Mouse (Mus musculus): ENCODE measurements at regions not wholly inside any gene's neighbourhood (a gene's known extent, or its start where the extent isn't known, plus 50 kb on each side); places are given as distances from the start of the nearest gene placed in this dataset.

DNA sequence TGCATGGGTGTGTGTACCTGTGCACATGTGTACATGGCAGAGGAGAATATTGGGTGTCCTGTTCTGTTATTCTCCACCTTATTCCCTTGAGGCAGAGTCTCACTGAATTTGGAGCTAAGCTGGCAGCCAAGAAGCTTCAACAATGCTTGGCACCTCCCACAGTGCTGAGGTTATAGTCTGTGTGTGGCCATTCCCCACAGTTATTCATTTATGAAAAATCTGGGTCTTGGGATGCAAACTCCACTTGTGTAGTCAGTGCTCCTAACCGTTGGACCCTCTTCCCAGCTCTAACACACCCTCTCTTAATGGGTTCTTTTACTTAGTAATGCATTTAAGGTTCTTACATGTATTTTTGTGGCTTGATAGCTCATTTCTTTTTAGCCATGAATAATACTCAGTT lies 72.6 kb upstream of the Arhgap32 start:
- no peak overlapping the region for H3K4me3 ChIP-seq (ENCODE audit: low read length)
- ATAC-seq (ENCODE audit: low FRiP score, low TSS enrichment) = 0 out of 2 replicates have a peak, but pooled peaks have one; percentile 63
- no peak overlapping the region for H3K9ac ChIP-seq (replicated peaks; ENCODE audit: low read length)
- no peaks in the 10 kb centered on the region for H3K27me3 ChIP-seq (ENCODE audit: insufficient read depth, low read length)
- WGBS = 74% methylated on average over 1 of the region's 1 CpGs
- no peaks in the 10 kb centered on the region for H3K36me3 ChIP-seq (ENCODE audit: insufficient read depth, low read length)
- H3K4me2 ChIP-seq (replicated peaks; ENCODE audit: low read depth, low read length) = no peak overlapping the region
- no peaks in the 10 kb centered on the region for H3K9me3 ChIP-seq (ENCODE audit: low read length)
- H3K4me1 ChIP-seq (ENCODE audit: insufficient read depth, low read length) = peaks cover 5% of the 10 kb centered on the region; the same call in 1 of the 2 replicates
- no peak overlapping the region for H3K27ac ChIP-seq (ENCODE audit: low read length)

GRCm38 (mm10) chr9:32046791-32047190 lies 69.1 kb upstream of the Arhgap32 start:
- H3K36me3 ChIP-seq (ENCODE audit: insufficient read depth, low read length) = no peaks in the 10 kb centered on the region
- WGBS = 90% methylated on average over 3 of the region's 3 CpGs

GRCm38 (mm10) chr9:32048941-32049340 lies 67.0 kb upstream of the Arhgap32 start:
- no peaks in the 10 kb centered on the region for H3K36me3 ChIP-seq (ENCODE audit: insufficient read depth, low read length)
- H3K27ac ChIP-seq (ENCODE audit: low read length) = 0 out of 2 replicates have a peak overlapping the region, but pooled peaks have one; percentile 10
- H3K4me2 ChIP-seq (replicated peaks; ENCODE audit: low read depth, low read length) = no peak overlapping the region
- no peaks in the 10 kb centered on the region for H3K9me3 ChIP-seq (ENCODE audit: low read length)
- H3K27me3 ChIP-seq (ENCODE audit: insufficient read depth, low read length) = no peaks in the 10 kb centered on the region
- H3K4me1 ChIP-seq (ENCODE audit: insufficient read depth, low read length) = peaks cover 22% of the 10 kb centered on the region
- H3K9ac ChIP-seq (replicated peaks; ENCODE audit: low read length) = no peak overlapping the region
- WGBS = 56% methylated on average over 7 of the region's 7 CpGs
- ATAC-seq (ENCODE audit: low FRiP score, low TSS enrichment) = no peak
- H3K4me3 ChIP-seq (ENCODE audit: low read length) = no peak overlapping the region

More at GRCm38 (mm10) chr9:32046791-32047190, 69.1 kb upstream of the Arhgap32 start:
- Histone ChIP-seq H3K27me3 (ENCODE audit: insufficient read depth, low read length) (no peaks in the 10 kb centered on the region), H3K9ac (replicated peaks; ENCODE audit: low read length) (no peak overlapping the region), H3K4me2 (replicated peaks; ENCODE audit: low read depth, low read length) (no peak overlapping the region), H3K9me3 (ENCODE audit: low read length) (no peaks in the 10 kb centered on the region), H3K4me3 (ENCODE audit: low read length) (no peak overlapping the region), H3K27ac (ENCODE audit: low read length) (no peak overlapping the region), H3K4me1 (ENCODE audit: insufficient read depth, low read length) (peaks cover 17% of the 10 kb centered on the region)
- ATAC-seq (ENCODE audit: low FRiP score, low TSS enrichment) = no peak

- Histone ChIP-seq H3K36me3 (ENCODE audit: insufficient read depth, low read length) (no peaks in the 10 kb centered on the region), H3K9ac (replicated peaks; ENCODE audit: low read length) (no peak overlapping the region), H3K4me2 (replicated peaks; ENCODE audit: low read depth, low read length) (no peak overlapping the region), H3K4me3 (ENCODE audit: low read length) (no peak overlapping the region), H3K4me1 (ENCODE audit: insufficient read depth, low read length) (peaks cover 23% of the 10 kb centered on the region), H3K9me3 (ENCODE audit: low read length) (no peaks in the 10 kb centered on the region), H3K27ac (ENCODE audit: low read length) (no peak overlapping the region), H3K27me3 (ENCODE audit: insufficient read depth, low read length) (no peaks in the 10 kb centered on the region)
- WGBS = 78% methylated on average over 6 of the region's 6 CpGs
- no peak for ATAC-seq (ENCODE audit: low FRiP score, low TSS enrichment)
Measured at GRCm38 (mm10) chr9:32049546-32049945, 66.4 kb upstream of the Arhgap32 start.

DNA sequence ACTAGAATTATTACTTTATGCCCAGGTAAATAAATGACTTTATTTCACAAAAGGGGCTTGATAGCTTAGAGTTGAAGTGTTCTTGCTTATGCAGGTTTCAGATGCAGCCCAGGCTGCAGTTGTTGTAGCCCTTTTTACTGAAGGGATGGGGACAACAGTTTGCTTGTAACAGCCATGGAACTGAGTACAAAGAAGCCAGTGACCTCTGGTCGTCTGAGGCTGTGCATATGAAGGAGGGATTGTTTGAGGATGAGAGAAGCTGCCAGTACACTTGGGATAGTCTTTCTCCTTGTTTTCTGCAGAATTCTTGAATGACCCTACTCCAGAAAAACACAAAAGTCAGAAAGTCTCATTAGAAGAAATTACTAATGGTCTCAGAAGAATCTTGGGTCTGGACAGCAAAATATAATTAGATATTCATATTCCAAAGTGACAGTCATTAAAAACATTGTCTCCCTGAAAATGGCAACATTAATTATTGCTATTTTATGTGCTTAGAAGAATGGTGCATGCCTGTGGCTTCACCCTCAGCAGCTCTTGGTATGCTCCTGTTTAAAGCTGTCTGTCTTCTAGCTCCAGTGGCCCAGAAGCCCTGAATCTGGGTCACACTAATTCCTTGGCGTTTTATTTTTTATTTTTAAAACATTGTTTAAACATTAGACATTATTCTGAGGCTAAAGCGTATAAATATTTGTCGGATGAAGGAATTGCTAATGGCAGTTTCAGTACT lies 61.9 kb upstream of the Arhgap32 start:
- 57% methylated on average over 4 of the region's 4 CpGs for WGBS
- no peaks in the 10 kb centered on the region for H3K27me3 ChIP-seq (ENCODE audit: insufficient read depth, low read length)
- no peak for ATAC-seq (ENCODE audit: low FRiP score, low TSS enrichment)

GRCm38 (mm10) chr9:32057427-32058115 lies 58.4 kb upstream of the Arhgap32 start:
- Histone ChIP-seq H3K4me2 (replicated peaks; ENCODE audit: low read depth, low read length) (no peak overlapping the region), H3K4me3 (ENCODE audit: low read length) (no peak overlapping the region), H3K9me3 (ENCODE audit: low read length) (0 out of 2 replicates have a peak, but pooled peaks cover 2% of the 10 kb centered on the region), H3K27ac (ENCODE audit: low read length) (no peak overlapping the region), H3K27me3 (ENCODE audit: insufficient read depth, low read length) (no peaks in the 10 kb centered on the region), H3K4me1 (ENCODE audit: insufficient read depth, low read length) (0 out of 2 replicates have a peak, but pooled peaks cover 7% of the 10 kb centered on the region), H3K9ac (replicated peaks; ENCODE audit: low read length) (no peak overlapping the region), H3K36me3 (ENCODE audit: insufficient read depth, low read length) (no peaks in the 10 kb centered on the region)
- no peak for ATAC-seq (ENCODE audit: low FRiP score, low TSS enrichment)
- 83% methylated on average over 4 of the region's 4 CpGs for WGBS

More for the DNA sequence above, 61.9 kb upstream of the Arhgap32 start:
- H3K4me2 ChIP-seq (replicated peaks; ENCODE audit: low read depth, low read length) = no peak overlapping the region
- 0 out of 2 replicates have a peak, but pooled peaks cover 2% of the 10 kb centered on the region for H3K9me3 ChIP-seq (ENCODE audit: low read length)
- H3K27ac ChIP-seq (ENCODE audit: low read length) = 0 out of 2 replicates have a peak overlapping the region, but pooled peaks have one; percentile 5
- H3K9ac ChIP-seq (replicated peaks; ENCODE audit: low read length) = no peak overlapping the region
- peaks cover 17% of the 10 kb centered on the region for H3K4me1 ChIP-seq (ENCODE audit: insufficient read depth, low read length)
- H3K36me3 ChIP-seq (ENCODE audit: insufficient read depth, low read length) = no peaks in the 10 kb centered on the region
- no peak overlapping the region for H3K4me3 ChIP-seq (ENCODE audit: low read length)

DNA sequence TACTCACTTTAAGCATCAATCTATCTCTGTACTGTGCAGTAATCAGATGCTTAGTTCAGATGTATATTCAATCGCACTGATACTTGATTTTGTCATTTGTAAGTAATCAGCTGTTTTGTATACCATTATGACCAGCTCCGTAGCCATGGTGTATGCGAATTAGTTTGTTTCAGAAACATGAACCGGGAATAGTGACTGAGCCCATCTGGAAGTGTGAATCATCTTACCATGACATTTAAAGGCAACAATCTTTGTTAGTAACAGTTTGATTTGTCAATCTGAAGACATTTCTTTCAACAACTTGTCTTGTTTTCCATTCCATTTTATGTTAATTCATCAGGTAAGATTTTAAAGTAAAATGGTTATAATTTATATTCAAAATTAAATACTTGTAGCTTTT lies 53.2 kb upstream of the Arhgap32 start:
- 82% methylated on average over 4 of the region's 4 CpGs for WGBS
- H3K36me3 ChIP-seq (ENCODE audit: insufficient read depth, low read length) = no peaks in the 10 kb centered on the region
- H3K9ac ChIP-seq (replicated peaks; ENCODE audit: low read length) = no peak overlapping the region
- ATAC-seq (ENCODE audit: low FRiP score, low TSS enrichment) = no peak
- no peaks in the 10 kb centered on the region for H3K9me3 ChIP-seq (ENCODE audit: low read length)
- no peaks in the 10 kb centered on the region for H3K27me3 ChIP-seq (ENCODE audit: insufficient read depth, low read length)
- H3K27ac ChIP-seq (ENCODE audit: low read length) = no peak overlapping the region
- H3K4me3 ChIP-seq (ENCODE audit: low read length) = no peak overlapping the region
- no peak overlapping the region for H3K4me2 ChIP-seq (replicated peaks; ENCODE audit: low read depth, low read length)
- H3K4me1 ChIP-seq (ENCODE audit: insufficient read depth, low read length) = no peaks in the 10 kb centered on the region

- ATAC-seq (ENCODE audit: low FRiP score, low TSS enrichment) = no peak
- Histone ChIP-seq H3K4me2 (replicated peaks; ENCODE audit: low read depth, low read length) (no peak overlapping the region), H3K27me3 (ENCODE audit: insufficient read depth, low read length) (no peaks in the 10 kb centered on the region), H3K9me3 (ENCODE audit: low read length) (no peaks in the 10 kb centered on the region), H3K4me3 (ENCODE audit: low read length) (no peak overlapping the region), H3K36me3 (ENCODE audit: insufficient read depth, low read length) (no peaks in the 10 kb centered on the region), H3K27ac (ENCODE audit: low read length) (no peak overlapping the region), H3K9ac (replicated peaks; ENCODE audit: low read length) (no peak overlapping the region), H3K4me1 (ENCODE audit: insufficient read depth, low read length) (no peaks in the 10 kb centered on the region)
- WGBS = 67% methylated on average over 6 of the region's 6 CpGs
Measured at GRCm38 (mm10) chr9:32063541-32063940, 52.4 kb upstream of the Arhgap32 start.

- Histone ChIP-seq H3K9ac (replicated peaks; ENCODE audit: low read length) (no peak overlapping the region), H3K4me1 (ENCODE audit: insufficient read depth, low read length) (no peaks in the 10 kb centered on the region), H3K27ac (ENCODE audit: low read length) (no peak overlapping the region), H3K4me3 (ENCODE audit: low read length) (no peak overlapping the region), H3K9me3 (ENCODE audit: low read length) (no peaks in the 10 kb centered on the region), H3K4me2 (replicated peaks; ENCODE audit: low read depth, low read length) (no peak overlapping the region), H3K36me3 (ENCODE audit: insufficient read depth, low read length) (no peaks in the 10 kb centered on the region), H3K27me3 (ENCODE audit: insufficient read depth, low read length) (no peaks in the 10 kb centered on the region)
- no peak for ATAC-seq (ENCODE audit: low FRiP score, low TSS enrichment)
- 75% methylated on average over 4 of the region's 4 CpGs for WGBS
Measured at GRCm38 (mm10) chr9:32064007-32064550, 51.9 kb upstream of the Arhgap32 start.

All from kidney, embryonic 16.5 days (tissue).